Mouse (Mus musculus): ENCODE data around the gene Glrx2. TPM values are rescaled to one million over a fixed set of nuclear protein-coding genes. Genes with fewer than 3 reads are reported as not detected.

Glrx2 gene
- polyA plus RNA-seq, 1 experiment from 2014 or later, result 105 TPM

- DNase-seq (ENCODE audit: low spot score) (no peak), ATAC-seq (ENCODE audit: low FRiP score) (no peak)
- Histone ChIP-seq H3K4me3 (replicated peaks; ENCODE audit: low read length) (no peak overlapping the region), H3K4me2 (replicated peaks) (no peak overlapping the region), H3K27ac (no peak overlapping the region), H3K9ac (no peak overlapping the region), H3K9me3 (ENCODE audit: control insufficient read depth, low read length) (no peaks in the 10 kb centered on the region), H3K36me3 (replicated peaks; ENCODE audit: control insufficient read depth, insufficient read depth) (peaks cover 44% of the 10 kb centered on the region), H3K4me1 (replicated peaks; ENCODE audit: control insufficient read depth, insufficient read depth, low read length) (peaks cover 19% of the 10 kb centered on the region), H3K27me3 (ENCODE audit: control insufficient read depth, insufficient read depth, low read length) (no peaks in the 10 kb centered on the region)
- 55% methylated on average over 20 of the region's 20 CpGs for WGBS
Observed at GRCm38 (mm10) chr1:143770444-143771109, 54.4 kb downstream of the Glrx2 start.

GRCm38 (mm10) chr1:143773082-143773481 is 56.9 kb downstream of the Glrx2 start:
- Histone ChIP-seq H3K27ac (no peak overlapping the region), H3K4me2 (replicated peaks) (no peak overlapping the region), H3K27me3 (ENCODE audit: control insufficient read depth, insufficient read depth, low read length) (no peaks in the 10 kb centered on the region), H3K9me3 (ENCODE audit: control insufficient read depth, low read length) (no peaks in the 10 kb centered on the region), H3K9ac (no peak overlapping the region), H3K4me3 (replicated peaks; ENCODE audit: low read length) (no peak overlapping the region), H3K36me3 (replicated peaks; ENCODE audit: control insufficient read depth, insufficient read depth) (peaks cover 20% of the 10 kb centered on the region), H3K4me1 (replicated peaks; ENCODE audit: control insufficient read depth, insufficient read depth, low read length) (peaks cover 28% of the 10 kb centered on the region)
- DNase-seq (ENCODE audit: low spot score) (no peak), ATAC-seq (ENCODE audit: low FRiP score) (no peak)
- WGBS, result 76% methylated on average over 7 of the region's 7 CpGs

GRCm38 (mm10) chr1:143773909-143774308 is 57.8 kb downstream of the Glrx2 start:
- Histone ChIP-seq H3K27ac (no peak overlapping the region), H3K36me3 (replicated peaks; ENCODE audit: control insufficient read depth, insufficient read depth) (peaks cover 16% of the 10 kb centered on the region), H3K9ac (no peak overlapping the region), H3K4me2 (replicated peaks) (no peak overlapping the region), H3K4me1 (replicated peaks; ENCODE audit: control insufficient read depth, insufficient read depth, low read length) (peaks cover 36% of the 10 kb centered on the region), H3K27me3 (ENCODE audit: control insufficient read depth, insufficient read depth, low read length) (no peaks in the 10 kb centered on the region), H3K4me3 (replicated peaks; ENCODE audit: low read length) (no peak overlapping the region), H3K9me3 (ENCODE audit: control insufficient read depth, low read length) (no peaks in the 10 kb centered on the region)
- no peak for DNase-seq (ENCODE audit: low spot score)
- no peak for ATAC-seq (ENCODE audit: low FRiP score)
- 87% methylated on average over 6 of the region's 6 CpGs for WGBS

- Histone ChIP-seq H3K4me1 (replicated peaks; ENCODE audit: control insufficient read depth, insufficient read depth, low read length) (peaks cover 36% of the 10 kb centered on the region), H3K27ac (peak within 1 kb of the TSS; percentile 77), H3K9ac (peak within 1 kb of the TSS; percentile 83), H3K4me3 (replicated peaks; ENCODE audit: low read length) (peak within 1 kb of the TSS; percentile 80), H3K9me3 (ENCODE audit: control insufficient read depth, low read length) (no peaks in the 10 kb centered on the region), H3K36me3 (replicated peaks; ENCODE audit: control insufficient read depth, insufficient read depth) (no peaks in the 10 kb centered on the region; the same call in 1 of the 2 replicates), H3K4me2 (replicated peaks) (peak within 1 kb of the TSS; percentile 82), H3K27me3 (ENCODE audit: control insufficient read depth, insufficient read depth, low read length) (no peaks in the 10 kb centered on the region)
- DNase-seq (ENCODE audit: low spot score) (peak; percentile 99), ATAC-seq (ENCODE audit: low FRiP score) (peak; percentile 95)
- under 1% methylated on average over 79 of the region's 84 CpGs for WGBS
Observed at GRCm38 (mm10) chr1:143776446-143777411, 60.6 kb downstream of the Glrx2 start, which contains the start of the genes Trove2 and Uchl5. Gene Trove2, minus strand, starts transcription at chr1:143777068. Gene Uchl5, plus strand, starts transcription at chr1:143777272.

- peaks cover 36% of the 10 kb centered on the region for H3K4me1 ChIP-seq (replicated peaks; ENCODE audit: control insufficient read depth, insufficient read depth, low read length)
- H3K9ac ChIP-seq, result peak overlapping the region; percentile 83
- peak overlapping the region; percentile 72 for H3K27ac ChIP-seq
- H3K36me3 ChIP-seq (replicated peaks; ENCODE audit: control insufficient read depth, insufficient read depth), result no peaks in the 10 kb centered on the region; the same call in 1 of the 2 replicates
- DNase-seq (ENCODE audit: low spot score) (no peak), ATAC-seq (ENCODE audit: low FRiP score) (no peak)
- under 1% methylated on average over 35 of the region's 39 CpGs for whole genome bisulfite sequencing
- H3K4me3 ChIP-seq (replicated peaks; ENCODE audit: low read length), result peak overlapping the region; percentile 80
- H3K9me3 ChIP-seq (ENCODE audit: control insufficient read depth, low read length), result no peaks in the 10 kb centered on the region
- no peaks in the 10 kb centered on the region for H3K27me3 ChIP-seq (ENCODE audit: control insufficient read depth, insufficient read depth, low read length)
- peak overlapping the region; percentile 82 for H3K4me2 ChIP-seq (replicated peaks)
Observed at GRCm38 (mm10) chr1:143777558-143778218, 61.5 kb downstream of the Glrx2 start.

- no peak for DNase-seq (ENCODE audit: low spot score)
- no peaks in the 10 kb centered on the region for H3K4me1 ChIP-seq (replicated peaks; ENCODE audit: control insufficient read depth, insufficient read depth, low read length)
- H3K27ac ChIP-seq, result no peak overlapping the region
Observed at GRCm38 (mm10) chr1:143788584-143789227, 72.6 kb downstream of the Glrx2 start.

More at GRCm38 (mm10) chr1:143788584-143789227, 72.6 kb downstream of the Glrx2 start:
- Histone ChIP-seq H3K4me3 (replicated peaks; ENCODE audit: low read length) (no peak overlapping the region), H3K9ac (no peak overlapping the region), H3K36me3 (replicated peaks; ENCODE audit: control insufficient read depth, insufficient read depth) (no peaks in the 10 kb centered on the region), H3K9me3 (ENCODE audit: control insufficient read depth, low read length) (no peaks in the 10 kb centered on the region), H3K4me2 (replicated peaks) (no peak overlapping the region), H3K27me3 (ENCODE audit: control insufficient read depth, insufficient read depth, low read length) (no peaks in the 10 kb centered on the region)
- WGBS, result 86% methylated on average over 2 of the region's 2 CpGs
- no peak for ATAC-seq (ENCODE audit: low FRiP score)

Other genes starting within 250 kb of the Glrx2 start
- 9.4 and 9.7 TPM in 2 replicates for gene B3galt2, start 75.7 kb upstream of the Glrx2 start, polyA plus RNA-seq (2014; fragmentation: Nextera tagmentation; extraction: Ambion mirVana)
- 15.4 and 17.4 TPM in 2 replicates for gene Cdc73, start 13.4 kb upstream of the Glrx2 start, polyA plus RNA-seq (2014; fragmentation: Nextera tagmentation; extraction: Ambion mirVana)
- gene Trove2, start 60.7 kb downstream of the Glrx2 start, polyA plus RNA-seq (2014; fragmentation: Nextera tagmentation; extraction: Ambion mirVana), result 31.4 and 34.5 TPM in 2 replicates
- 46.4 and 52.7 TPM in 2 replicates for gene Uchl5, start 60.9 kb downstream of the Glrx2 start, polyA plus RNA-seq (2014; fragmentation: Nextera tagmentation; extraction: Ambion mirVana)